Mouse (Mus musculus) stomach, postnatal 0 days (tissue): ENCODE data around the gene Htr6. TPM values are rescaled to one million over a fixed set of nuclear protein-coding genes. Genes with fewer than 3 reads are reported as not detected.
A peak's percentile ranks its signal among the peaks of the same experiment; 100 is the strongest.

Experiments used
- ATAC-seq: fragments of 200-750 bp; cut with Nextera tagmentation; 2 replicates; pipeline ENCODE4 v1.8.0; 2017; ENCODE audit not compliant: low FRiP score, low TSS enrichment
- DNase-seq: peaks from one replicate; pipeline ENCODE4 v3.0.0-alpha.2; 2016; ENCODE audit warnings: low spot score
- H3K27ac ChIP-seq: fragments of 300-500 bp; sonication (generic); replicated peaks from 2 replicates; pipeline ENCODE4 v1.5.1; 2014; ENCODE audit warnings: mild to moderate bottlenecking, control low read depth
- H3K27me3 ChIP-seq: fragments of 300-500 bp; sonication (generic); 2 replicates; pipeline ENCODE4 v1.6.1; 2014; ENCODE audit warnings: low read length; ENCODE audit not compliant: control insufficient read depth, insufficient read depth
- H3K36me3 ChIP-seq: fragments of 300-500 bp; sonication (generic); 2 replicates; pipeline ENCODE4 v1.6.1; 2014; ENCODE audit warnings: low read length, mixed read lengths; ENCODE audit not compliant: control insufficient read depth, insufficient read depth
- H3K4me1 ChIP-seq: fragments of 300-500 bp; sonication (generic); replicated peaks from 2 replicates; pipeline ENCODE4 v1.6.1; 2014; ENCODE audit warnings: antibody characterized with exemption; ENCODE audit not compliant: control insufficient read depth, insufficient read depth
- H3K4me2 ChIP-seq: fragments of 300-500 bp; sonication (generic); replicated peaks from 2 replicates; pipeline ENCODE4 v1.6.1; 2014; ENCODE audit warnings: low read depth, mild to moderate bottlenecking, control low read depth, moderate library complexity
- H3K4me3 ChIP-seq: fragments of 300-500 bp; sonication (generic); 2 replicates; pipeline ENCODE4 v1.5.1; 2014; ENCODE audit warnings: low read depth, low read length, control low read depth
- H3K9ac ChIP-seq: fragments of 300-500 bp; sonication (generic); 2 replicates; pipeline ENCODE4 v1.6.1; 2014; ENCODE audit warnings: mild to moderate bottlenecking, low read length, control low read depth, mixed read lengths
- H3K9me3 ChIP-seq: fragments of 300-500 bp; sonication (generic); 2 replicates; pipeline ENCODE4 v1.6.1; 2016; ENCODE audit warnings: low read length; ENCODE audit not compliant: control insufficient read depth
- CTCF ChIP-seq: IDR thresholded peaks from 2 replicates; pipeline ENCODE4 v1.5.1; 2016; ENCODE audit warnings: antibody characterized with exemption, low read depth, mild to moderate bottlenecking, moderate library complexity
- EP300 ChIP-seq: optimal IDR thresholded peaks from 2 replicates; pipeline ENCODE3; 2016; ENCODE audit warnings: antibody characterized with exemption
- WGBS: fragments of 180-500 bp; shearing (Covaris S2); extraction: QIAGEN DNeasy Blood & Tissue Kit; methylation state at CpG from one replicate; pipeline ENCODE4 v1.1.7; 2014; 5-methylcytosine and 5-hydroxymethylcytosine counted together
- polyA plus RNA-seq: library from polyadenylated mRNA; unstranded; fragments of >200 nt; fragmentation: Nextera tagmentation; extraction: Ambion mirVana; gene quantifications from 2 replicates; pipeline ENCODE4 v1.2.1, GENCODE M21; 2015

The Htr6 gene
- polyA plus RNA-seq, 1 experiment from 2014 or later: not detected

- ATAC-seq (0 out of 2 replicates have a peak, but pooled peaks have one; percentile 20), DNase-seq (peak; percentile 82)
- Histone ChIP-seq H3K27ac (no peak overlapping the region), H3K4me1 (peaks cover 4% of the 10 kb centered on the region), H3K4me3 (no peak overlapping the region), H3K9me3 (no peaks in the 10 kb centered on the region), H3K9ac (no peak overlapping the region), H3K36me3 (peaks cover 6% of the 10 kb centered on the region), H3K4me2 (no peak overlapping the region), H3K27me3 (no peaks in the 10 kb centered on the region)
- TF ChIP-seq CTCF (peak; percentile 95), EP300 (no peak)
- 13% methylated on average over 5 of the region's 5 CpGs for WGBS
Measured at GRCm38 (mm10) chr4:139086037-139086436, 10.7 kb upstream of the Htr6 start.

DNA sequence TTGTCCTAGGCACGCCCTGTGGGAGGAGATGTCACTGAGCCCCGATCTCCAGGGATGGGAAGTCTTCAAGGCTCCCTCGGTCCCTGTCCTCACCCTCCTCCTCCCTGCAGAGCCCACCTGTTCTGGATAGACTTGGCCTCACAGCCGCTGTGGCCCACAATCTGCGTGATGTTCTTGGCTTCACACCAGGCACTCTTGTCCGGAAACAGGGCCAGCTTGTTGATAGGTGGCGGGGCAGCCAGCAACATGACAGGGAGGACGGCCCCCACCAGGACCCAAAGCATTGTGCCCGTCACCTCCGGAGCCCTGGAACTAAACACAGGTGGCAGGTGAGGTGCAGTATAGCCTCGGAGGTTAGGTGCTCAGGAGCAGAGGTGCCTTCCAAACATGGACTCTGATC, 10.0 kb upstream of the Htr6 start:
- H3K27ac ChIP-seq: no peak overlapping the region
- ATAC-seq (no peak), DNase-seq (no peak)
- no peaks in the 10 kb centered on the region; the same call in 1 of the 2 replicates for H3K4me1 ChIP-seq
- no peaks in the 10 kb centered on the region for H3K9me3 ChIP-seq
- no peaks in the 10 kb centered on the region for H3K27me3 ChIP-seq
- no peak overlapping the region for H3K4me2 ChIP-seq
- peaks cover 6% of the 10 kb centered on the region for H3K36me3 ChIP-seq
- no peak overlapping the region for H3K4me3 ChIP-seq
- 75% methylated on average over 11 of the region's 11 CpGs for WGBS
- H3K9ac ChIP-seq: no peak overlapping the region
- TF ChIP-seq EP300 (no peak), CTCF (no peak)

DNA sequence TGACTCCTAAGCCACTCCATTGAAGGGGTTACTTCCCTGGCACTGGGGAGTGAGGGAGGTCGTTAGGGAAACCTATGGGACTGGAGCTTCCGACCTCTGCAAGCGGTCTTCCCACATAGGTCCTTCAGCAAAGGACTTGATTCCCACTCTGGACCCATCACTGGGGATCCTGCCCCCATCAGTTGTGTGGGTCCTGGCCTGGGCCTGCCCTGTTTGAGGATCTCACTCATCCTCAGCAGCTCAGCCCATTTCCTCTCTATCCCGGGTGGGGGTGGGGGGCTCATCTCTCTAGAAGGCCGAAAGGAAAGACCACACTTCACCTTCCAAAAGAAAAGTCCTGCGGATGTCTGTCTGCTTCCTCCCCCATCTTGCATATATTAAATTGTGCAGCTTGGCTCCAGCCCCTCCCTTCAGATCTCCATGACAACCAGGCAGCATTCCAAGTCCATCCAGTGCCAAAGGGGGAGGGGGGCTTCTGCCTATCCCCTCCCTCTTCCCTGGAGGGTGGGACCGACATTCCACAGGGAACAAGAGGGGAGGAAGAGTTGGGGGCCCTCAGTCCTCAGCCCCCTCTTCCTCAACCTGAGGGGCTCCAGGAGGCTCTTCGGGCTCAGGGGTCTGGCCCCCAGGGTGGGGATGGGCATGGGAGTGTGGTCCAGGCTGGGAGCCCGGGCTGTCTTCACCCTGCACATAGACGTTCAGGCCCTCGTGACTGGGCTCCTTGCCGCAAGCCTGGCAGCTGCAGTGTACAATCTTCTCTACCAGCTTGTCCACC, 7.6 kb upstream of the Htr6 start:
- no peak overlapping the region for H3K9ac ChIP-seq
- 20% methylated on average over 11 of the region's 12 CpGs for WGBS

GRCm38 (mm10) chr4:139081270-139081931, 6.0 kb upstream of the Htr6 start:
- DNase-seq (no peak), ATAC-seq (no peak)
- no peak overlapping the region for H3K4me2 ChIP-seq
- no peaks in the 10 kb centered on the region for H3K9me3 ChIP-seq
- H3K27me3 ChIP-seq: no peaks in the 10 kb centered on the region
- no peaks in the 10 kb centered on the region for H3K4me1 ChIP-seq
- H3K27ac ChIP-seq: no peak overlapping the region
- no peak overlapping the region for H3K9ac ChIP-seq
- TF ChIP-seq CTCF (no peak), EP300 (no peak)
- WGBS: 81% methylated on average over 18 of the region's 18 CpGs
- no peak overlapping the region for H3K4me3 ChIP-seq
- peaks cover 6% of the 10 kb centered on the region for H3K36me3 ChIP-seq

More for the DNA sequence above, 7.6 kb upstream of the Htr6 start:
- Histone ChIP-seq H3K9me3 (no peaks in the 10 kb centered on the region), H3K4me1 (no peaks in the 10 kb centered on the region), H3K4me2 (no peak overlapping the region), H3K27ac (no peak overlapping the region), H3K36me3 (peaks cover 6% of the 10 kb centered on the region), H3K4me3 (no peak overlapping the region), H3K27me3 (no peaks in the 10 kb centered on the region)
- TF ChIP-seq CTCF (no peak), EP300 (no peak)
- DNase-seq: no peak
- no peak; the same call in 1 of the 2 replicates for ATAC-seq

DNA sequence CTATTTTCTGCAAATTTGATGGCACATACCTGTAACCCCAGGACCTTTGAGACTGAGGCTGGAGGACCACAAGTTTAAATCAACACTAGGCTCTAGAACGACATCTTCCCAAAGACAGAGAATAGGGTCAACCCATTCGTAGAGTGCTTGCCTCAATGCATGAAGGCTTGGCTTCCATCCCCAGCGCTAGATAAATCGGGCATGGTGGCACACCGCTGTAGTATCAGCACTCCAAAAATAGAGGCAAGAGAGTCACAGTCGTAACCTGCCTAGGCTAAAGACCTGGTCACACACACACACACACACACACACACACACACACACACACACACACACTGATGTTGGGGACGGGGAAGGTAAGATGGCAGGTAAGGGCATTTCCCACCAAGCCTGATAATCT, 4.9 kb upstream of the Htr6 start:
- DNase-seq (no peak), ATAC-seq (no peak)
- Histone ChIP-seq H3K36me3 (peaks cover 6% of the 10 kb centered on the region), H3K4me1 (peaks cover 3% of the 10 kb centered on the region; the same call in 1 of the 2 replicates), H3K9ac (no peak overlapping the region), H3K9me3 (no peaks in the 10 kb centered on the region), H3K27ac (no peak overlapping the region), H3K4me3 (no peak overlapping the region), H3K4me2 (no peak overlapping the region), H3K27me3 (0 out of 2 replicates have a peak, but pooled peaks cover 5% of the 10 kb centered on the region)
- WGBS: 95% methylated on average over 7 of the region's 7 CpGs
- no peak for TF ChIP-seq CTCF
- TF ChIP-seq EP300: no peak

DNA sequence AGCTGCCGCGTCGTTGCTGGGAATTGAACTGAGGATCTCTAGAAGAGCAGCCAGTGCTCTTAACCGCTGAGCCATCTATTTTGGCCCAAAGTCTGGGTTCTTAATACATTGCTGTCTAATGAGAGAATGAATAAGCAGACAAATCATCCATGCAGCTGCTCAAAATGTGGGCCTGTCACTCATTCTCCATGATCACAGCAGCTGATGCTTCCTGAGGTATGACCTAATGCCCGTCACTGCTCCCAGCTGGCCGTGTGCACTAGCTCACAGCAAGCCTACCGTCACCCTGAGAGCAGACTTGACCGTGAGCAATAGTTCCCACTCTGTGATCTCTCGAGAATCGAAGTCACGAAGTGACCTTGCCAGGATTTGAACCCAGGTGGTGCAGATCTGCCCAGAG, 4.1 kb upstream of the Htr6 start:
- H3K9me3 ChIP-seq: no peaks in the 10 kb centered on the region
- no peak for TF ChIP-seq EP300
- TF ChIP-seq CTCF: no peak
- ATAC-seq: no peak
- peaks cover 3% of the 10 kb centered on the region; the same call in 1 of the 2 replicates for H3K4me1 ChIP-seq
- H3K36me3 ChIP-seq: peaks cover under 1% of the 10 kb centered on the region; the same call in 1 of the 2 replicates
- no peak for DNase-seq
- no peak overlapping the region for H3K27ac ChIP-seq
- no peak overlapping the region for H3K9ac ChIP-seq
- H3K27me3 ChIP-seq: peaks cover 5% of the 10 kb centered on the region; the same call in 1 of the 2 replicates
- H3K4me2 ChIP-seq: no peak overlapping the region
- WGBS: 84% methylated on average over 11 of the region's 11 CpGs
- H3K4me3 ChIP-seq: no peak overlapping the region
